Mouse (Mus musculus) CH12.LX (cell line): ENCODE measurements around the gene Tm9sf2.

Source experiments
- CTCF ChIP-seq, 2 experiments: IDR thresholded peaks in 1 of 2; conservative IDR thresholded peaks in 1 of 2; 2 replicates each; pipeline ENCODE4 v1.5.1; 2011 to 2012; ENCODE audit warnings: low read depth in 2 of 2, low read length in 2 of 2, improper control_type of control experiment in 1 of 2, inconsistent platforms in 1 of 2, mild to moderate bottlenecking in 1 of 2, moderate library complexity in 1 of 2
- ELF1 ChIP-seq: IDR thresholded peaks from 2 replicates; pipeline ENCODE4 v1.6.1; 2014; ENCODE audit warnings: low read depth, mild to moderate bottlenecking, inconsistent platforms, low read length, improper control_type of control experiment
- HCFC1 ChIP-seq: IDR thresholded peaks from 2 replicates; pipeline ENCODE4 v1.6.1; 2012; ENCODE audit warnings: low read depth, mild to moderate bottlenecking, inconsistent platforms, low read length, improper control_type of control experiment
- JUN ChIP-seq: IDR thresholded peaks from 2 replicates; pipeline ENCODE4 v1.6.1; 2011; ENCODE audit warnings: low read depth, mild to moderate bottlenecking, low read length, improper control_type of control experiment, moderate library complexity; ENCODE audit not compliant: insufficient read depth
- KAT2A ChIP-seq: IDR thresholded peaks from 2 replicates; pipeline ENCODE4 v1.6.1; 2012; ENCODE audit warnings: low read length, improper control_type of control experiment, inconsistent platforms; ENCODE audit not compliant: insufficient replicate concordance
- MAX ChIP-seq: IDR thresholded peaks from 2 replicates; pipeline ENCODE4 v1.6.1; 2011; ENCODE audit warnings: low read length, improper control_type of control experiment
- MAZ ChIP-seq: IDR thresholded peaks from 2 replicates; pipeline ENCODE4 v1.6.1; 2012; ENCODE audit warnings: low read depth, mild to moderate bottlenecking, inconsistent platforms, low read length, improper control_type of control experiment, moderate library complexity
- MXI1 ChIP-seq: IDR thresholded peaks from 2 replicates; pipeline ENCODE4 v1.6.1; 2011; ENCODE audit warnings: mild to moderate bottlenecking, low read depth, low read length, improper control_type of control experiment
- POLR2A ChIP-seq: IDR thresholded peaks from 2 replicates; pipeline ENCODE4 v1.6.1; 2011; ENCODE audit warnings: low read depth, mild to moderate bottlenecking, improper control_type of control experiment, low read length
- SIN3A ChIP-seq: IDR thresholded peaks from 2 replicates; pipeline ENCODE4 v1.6.1; 2012; ENCODE audit warnings: low read length, improper control_type of control experiment, inconsistent platforms
- TCF12 ChIP-seq: IDR thresholded peaks from 2 replicates; pipeline ENCODE4 v1.6.1; 2014; ENCODE audit warnings: low read depth, mild to moderate bottlenecking, inconsistent platforms, low read length, improper control_type of control experiment
- ZMIZ1 ChIP-seq: IDR thresholded peaks from 2 replicates; pipeline ENCODE4 v1.6.1; 2012; ENCODE audit warnings: low read depth, mild to moderate bottlenecking, inconsistent platforms, low read length, improper control_type of control experiment

- TF ChIP-seq POLR2A (no peak), MAX (no peak), ZMIZ1 (no peak), TCF12 (no peak), MAZ (no peak), JUN (no peak), ELF1 (no peak), SIN3A (no peak), HCFC1 (no peak), KAT2A (no peak), CTCF (conservative IDR thresholded peaks at IDR 0.05 in 1 of 2, IDR thresholded peaks at IDR 0.05 in 1 of 2; ENCODE audit: low read depth in 2 of 2, low read length in 2 of 2) (peak in 1 of 2 experiments; percentile 47; a peak in 2 of 4 replicates), MXI1 (no peak)
Measured at GRCm38 (mm10) chr14:122062411-122063090, 44.3 kb upstream of the Tm9sf2 start.
